Mouse (Mus musculus): Measurements from ENCODE around the gene Chid1. TPM values are rescaled to one million over a fixed set of nuclear protein-coding genes. Genes with fewer than 3 reads are reported as not detected.

The Chid1 gene
- polyA plus RNA-seq, 1 experiment from 2014 or later = 15.6 TPM

DNA sequence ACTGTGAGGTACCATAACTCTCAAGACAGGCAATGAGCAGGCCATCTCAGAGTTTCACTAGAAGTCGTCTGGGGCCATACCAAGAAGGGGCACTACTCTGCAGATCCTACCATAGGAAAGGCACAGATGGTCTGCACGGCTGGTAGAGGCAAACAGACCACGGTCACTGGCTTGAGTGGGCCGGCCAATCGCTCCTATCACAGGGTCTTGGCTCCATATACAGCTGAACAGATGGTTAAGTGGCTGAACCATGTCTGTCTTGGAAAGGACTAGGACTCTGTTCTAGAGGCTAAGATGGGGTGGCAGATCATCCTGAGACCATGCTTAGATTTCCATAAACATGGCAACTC lies 37.1 kb downstream of the Chid1 start:
- H3K9ac ChIP-seq (replicated peaks; ENCODE audit: low read depth) = no peak overlapping the region
- H3K4me2 ChIP-seq (replicated peaks; ENCODE audit: low read depth, low read length) = no peak overlapping the region
- no peak overlapping the region for H3K4me3 ChIP-seq (ENCODE audit: low read depth, low read length)
- H3K27ac ChIP-seq (ENCODE audit: low read length) = no peak overlapping the region
- TF ChIP-seq EP300 (IDR thresholded peaks at IDR 0.05) = no peak
- no peak for TF ChIP-seq CTCF (IDR thresholded peaks at IDR 0.05)
- 94% methylated on average over 5 of the region's 5 CpGs for WGBS
- no peaks in the 10 kb centered on the region for H3K9me3 ChIP-seq (ENCODE audit: low read length)
- ATAC-seq (no peak), DNase-seq (ENCODE audit: low spot score) (no peak)
- no peaks in the 10 kb centered on the region for H3K36me3 ChIP-seq (ENCODE audit: insufficient read depth, low read length)
- no peaks in the 10 kb centered on the region for H3K4me1 ChIP-seq (ENCODE audit: insufficient read depth, low read depth, low read length)
- H3K27me3 ChIP-seq (replicated peaks; ENCODE audit: insufficient read depth, low read length) = no peaks in the 10 kb centered on the region

GRCm38 (mm10) chr7:141501820-141502555 lies 37.7 kb downstream of the Chid1 start:
- no peak overlapping the region for H3K9ac ChIP-seq (replicated peaks; ENCODE audit: low read depth)
- TF ChIP-seq EP300 (IDR thresholded peaks at IDR 0.05) = no peak
- TF ChIP-seq CTCF (IDR thresholded peaks at IDR 0.05) = no peak
- WGBS = 91% methylated on average over 7 of the region's 7 CpGs

GRCm38 (mm10) chr7:141497600-141497999 lies 42.1 kb downstream of the Chid1 start:
- H3K36me3 ChIP-seq (ENCODE audit: insufficient read depth, low read length) = no peaks in the 10 kb centered on the region; the same call in 1 of the 2 replicates
- TF ChIP-seq EP300 (IDR thresholded peaks at IDR 0.05) = no peak
- TF ChIP-seq CTCF (IDR thresholded peaks at IDR 0.05) = no peak
- no peak for DNase-seq (ENCODE audit: low spot score)
- H3K4me2 ChIP-seq (replicated peaks; ENCODE audit: low read depth, low read length) = no peak overlapping the region
- H3K9ac ChIP-seq (replicated peaks; ENCODE audit: low read depth) = no peak overlapping the region
- no peak for ATAC-seq
- H3K27me3 ChIP-seq (replicated peaks; ENCODE audit: insufficient read depth, low read length) = no peaks in the 10 kb centered on the region
- no peak overlapping the region for H3K27ac ChIP-seq (ENCODE audit: low read length)
- no peaks in the 10 kb centered on the region for H3K4me1 ChIP-seq (ENCODE audit: insufficient read depth, low read depth, low read length)
- H3K9me3 ChIP-seq (ENCODE audit: low read length) = no peaks in the 10 kb centered on the region
- no peak overlapping the region for H3K4me3 ChIP-seq (ENCODE audit: low read depth, low read length)
- 92% methylated on average over 3 of the region's 3 CpGs for WGBS

More at GRCm38 (mm10) chr7:141501820-141502555, 37.7 kb downstream of the Chid1 start:
- Histone ChIP-seq H3K27me3 (replicated peaks; ENCODE audit: insufficient read depth, low read length) (no peaks in the 10 kb centered on the region), H3K4me2 (replicated peaks; ENCODE audit: low read depth, low read length) (no peak overlapping the region), H3K9me3 (ENCODE audit: low read length) (no peaks in the 10 kb centered on the region), H3K36me3 (ENCODE audit: insufficient read depth, low read length) (no peaks in the 10 kb centered on the region), H3K27ac (ENCODE audit: low read length) (no peak overlapping the region), H3K4me1 (ENCODE audit: insufficient read depth, low read depth, low read length) (no peaks in the 10 kb centered on the region), H3K4me3 (ENCODE audit: low read depth, low read length) (no peak overlapping the region)
- DNase-seq (ENCODE audit: low spot score) (no peak), ATAC-seq (no peak)

- Histone ChIP-seq H3K27me3 (replicated peaks; ENCODE audit: insufficient read depth, low read length) (no peaks in the 10 kb centered on the region), H3K9me3 (ENCODE audit: low read length) (no peaks in the 10 kb centered on the region), H3K4me1 (ENCODE audit: insufficient read depth, low read depth, low read length) (no peaks in the 10 kb centered on the region), H3K4me2 (replicated peaks; ENCODE audit: low read depth, low read length) (no peak overlapping the region), H3K27ac (ENCODE audit: low read length) (no peak overlapping the region), H3K4me3 (ENCODE audit: low read depth, low read length) (no peak overlapping the region), H3K9ac (replicated peaks; ENCODE audit: low read depth) (no peak overlapping the region), H3K36me3 (ENCODE audit: insufficient read depth, low read length) (no peaks in the 10 kb centered on the region; the same call in 1 of the 2 replicates)
- no peak for TF ChIP-seq EP300 (IDR thresholded peaks at IDR 0.05)
- TF ChIP-seq CTCF (IDR thresholded peaks at IDR 0.05) = no peak
- DNase-seq (ENCODE audit: low spot score) = no peak
- 76% methylated on average over 4 of the region's 4 CpGs for WGBS
- ATAC-seq = no peak
Observed at GRCm38 (mm10) chr7:141495940-141496339, 43.7 kb downstream of the Chid1 start.

DNA sequence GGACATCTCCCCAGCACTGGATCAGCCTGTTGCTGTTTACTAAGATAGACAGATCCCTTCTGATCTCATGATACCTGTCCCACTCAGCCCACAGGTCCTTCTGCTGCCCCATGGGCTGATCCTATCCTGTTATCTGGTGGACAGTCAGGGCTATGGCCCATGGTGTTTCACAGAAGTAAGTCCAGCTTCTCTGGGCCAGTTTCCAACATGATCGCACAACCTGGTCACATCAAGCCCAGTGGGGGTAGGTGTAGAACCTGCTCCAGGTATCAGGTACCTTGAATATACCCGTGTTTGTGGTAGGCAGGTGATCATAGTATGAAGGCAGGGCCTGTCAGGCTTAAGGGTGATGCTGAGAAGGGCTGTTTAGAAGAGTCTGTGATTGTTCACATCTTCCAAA lies 44.3 kb downstream of the Chid1 start:
- Histone ChIP-seq H3K27me3 (replicated peaks; ENCODE audit: insufficient read depth, low read length) (no peaks in the 10 kb centered on the region), H3K9ac (replicated peaks; ENCODE audit: low read depth) (no peak overlapping the region), H3K9me3 (ENCODE audit: low read length) (no peaks in the 10 kb centered on the region), H3K4me3 (ENCODE audit: low read depth, low read length) (no peak overlapping the region), H3K4me1 (ENCODE audit: insufficient read depth, low read depth, low read length) (no peaks in the 10 kb centered on the region), H3K4me2 (replicated peaks; ENCODE audit: low read depth, low read length) (no peak overlapping the region), H3K36me3 (ENCODE audit: insufficient read depth, low read length) (no peaks in the 10 kb centered on the region; the same call in 1 of the 2 replicates), H3K27ac (ENCODE audit: low read length) (no peak overlapping the region)
- DNase-seq (ENCODE audit: low spot score) = no peak
- 83% methylated on average over 2 of the region's 2 CpGs for WGBS
- TF ChIP-seq EP300 (IDR thresholded peaks at IDR 0.05) (no peak), CTCF (IDR thresholded peaks at IDR 0.05) (no peak)
- no peak for ATAC-seq

DNA sequence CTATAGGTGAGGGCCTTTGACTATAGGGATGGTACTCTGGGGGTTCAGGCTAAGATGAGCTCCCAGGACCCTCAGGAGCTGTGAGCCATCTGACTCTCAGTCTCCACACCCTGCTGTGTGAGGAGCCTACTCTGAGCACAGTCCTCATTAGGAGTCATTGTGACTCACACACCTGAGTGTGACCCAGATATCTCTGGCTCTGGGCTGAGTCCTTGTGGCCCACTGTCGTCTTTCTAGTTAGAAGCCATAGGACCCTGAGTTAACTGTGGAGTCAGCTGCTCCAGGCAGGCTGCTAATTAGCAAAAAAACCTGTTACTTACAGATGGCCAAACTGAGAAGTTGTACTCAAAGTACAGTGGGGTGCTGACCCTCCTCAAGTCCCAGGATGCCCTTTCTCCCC lies 45.9 kb downstream of the Chid1 start:
- Histone ChIP-seq H3K4me1 (ENCODE audit: insufficient read depth, low read depth, low read length) (no peaks in the 10 kb centered on the region), H3K27me3 (replicated peaks; ENCODE audit: insufficient read depth, low read length) (no peaks in the 10 kb centered on the region), H3K4me3 (ENCODE audit: low read depth, low read length) (no peak overlapping the region), H3K9ac (replicated peaks; ENCODE audit: low read depth) (no peak overlapping the region), H3K36me3 (ENCODE audit: insufficient read depth, low read length) (no peaks in the 10 kb centered on the region; the same call in 1 of the 2 replicates), H3K27ac (ENCODE audit: low read length) (no peak overlapping the region), H3K9me3 (ENCODE audit: low read length) (no peaks in the 10 kb centered on the region), H3K4me2 (replicated peaks; ENCODE audit: low read depth, low read length) (no peak overlapping the region)
- no peak for TF ChIP-seq CTCF (IDR thresholded peaks at IDR 0.05)
- no peak for TF ChIP-seq EP300 (IDR thresholded peaks at IDR 0.05)
- DNase-seq (ENCODE audit: low spot score) = no peak
- ATAC-seq = no peak
- WGBS = 65% methylated on average over 1 of the region's 1 CpGs
